In genomic region chrX:8233602-8234001, GRCm38 (mm10) we compare ENCODE assay signal across 15 mouse cellular contexts. TPM values are rescaled to one million over a fixed set of nuclear protein-coding genes. Genes with fewer than 3 reads are reported as not detected.
"Had no signal": no experiment of that assay in that cellular context is flagged by ENCODE, and none has a peak within 500 bp of the region (broad histone marks: within the 10 kb centered on the region; RNA-seq: fewer than 3 reads in every experiment).

No protein-coding gene starts in this region.

- H3K27me3 ChIP-seq: midbrain, embryonic 13.5 days; midbrain, embryonic 15.5 days; neural tube, embryonic 12.5 days; stomach, embryonic 15.5 days had no signal

- H3K27ac ChIP-seq: midbrain, embryonic 13.5 days; midbrain, embryonic 15.5 days; neural tube, embryonic 12.5 days; stomach, embryonic 15.5 days; stomach, postnatal 0 days had no signal

- DNase-seq: lung, embryonic 14.5 days; lung, postnatal 10 days; lung, postnatal 4 days; right cerebral cortex, postnatal 14 days; thymus, adult 2 months; thymus, postnatal 25 days; thymus, postnatal 4 days had no signal

- H3K4me2 ChIP-seq: lung, embryonic 14.5 days; midbrain, embryonic 11.5 days; midbrain, embryonic 13.5 days; midbrain, embryonic 15.5 days; neural tube, embryonic 12.5 days; stomach, embryonic 15.5 days had no signal

- H3K9ac ChIP-seq: lung, embryonic 14.5 days; midbrain, embryonic 13.5 days; midbrain, embryonic 15.5 days; neural tube, embryonic 12.5 days; stomach, embryonic 15.5 days had no signal

- H3K4me3 ChIP-seq: midbrain, embryonic 13.5 days; midbrain, embryonic 15.5 days; neural tube, embryonic 12.5 days; stomach, embryonic 15.5 days had no signal

- H3K4me1 ChIP-seq: midbrain, embryonic 13.5 days; midbrain, embryonic 15.5 days; neural tube, embryonic 12.5 days; stomach, embryonic 15.5 days had no signal

- H3K9me3 ChIP-seq: midbrain, embryonic 13.5 days; midbrain, embryonic 15.5 days; neural tube, embryonic 12.5 days; stomach, embryonic 15.5 days had no signal

- H3K36me3 ChIP-seq: midbrain, embryonic 13.5 days; midbrain, embryonic 15.5 days; neural tube, embryonic 12.5 days; stomach, embryonic 15.5 days had no signal

- ATAC-seq: midbrain, embryonic 13.5 days; midbrain, embryonic 15.5 days had no signal

RNA-seq across cellular contexts. Expression of gene Slc38a5, which starts 37.3 kb away (rescaled TPM):
- total RNA-seq: monocyte, adult 5-6 weeks; neutrophil, adult 5-6 weeks had no signal
